Mouse (Mus musculus) gastrocnemius, adult 2 months (tissue): ENCODE measurements around the gene Rgl1. TPM values are rescaled to one million over a fixed set of nuclear protein-coding genes. Genes with fewer than 3 reads are reported as not detected.
A peak's percentile ranks its signal among the peaks of the same experiment; 100 is the strongest.

Experiments used
- DNase-seq: peaks from one replicate; pipeline ENCODE4 v3.0.0; 2022
- H3K27ac ChIP-seq: fragments of 200-600 bp; 2 replicates; pipeline ENCODE4 v1.8.1; 2022; ENCODE audit warnings: mild to moderate bottlenecking
- H3K4me3 ChIP-seq: fragments of 200-600 bp; 2 replicates; pipeline ENCODE4 v1.8.1; 2022; ENCODE audit warnings: mild to moderate bottlenecking, moderate library complexity
- CTCF ChIP-seq: fragments of 200-600 bp; IDR thresholded peaks from 2 replicates; pipeline ENCODE4 v1.8.1; 2022; ENCODE audit warnings: antibody characterized with exemption, mild to moderate bottlenecking, moderate library complexity
- intact Hi-C: fragments of 180-260 bp; cut with DNase I; formaldehyde crosslinking; loops from one replicate; pipeline ENCODE4 v1.15.1; 2025
- total RNA-seq, 2 experiments: library from RNA; stranded (reverse); gene quantifications; 2 replicates each; pipeline ENCODE4 v1.2.3; 2021

The Rgl1 gene
- total RNA-seq, 2 experiments from 2014 or later = 9.7 to 10.2 TPM

GRCm38 (mm10) chr1:152553912-152554547 is 212.1 kb downstream of the Rgl1 start:
- intact Hi-C loops = no loop called here
- no peak for DNase-seq
- H3K27ac ChIP-seq = peak overlapping the region; percentile 54
- 0 out of 2 replicates have a peak overlapping the region, but pooled peaks have one; percentile 6 for H3K4me3 ChIP-seq
- no peak for TF ChIP-seq CTCF

GRCm38 (mm10) chr1:152550973-152551372 is 215.2 kb downstream of the Rgl1 start:
- H3K4me3 ChIP-seq = no peak overlapping the region
- no peak for DNase-seq
- peak overlapping the region; percentile 20; the same call in 1 of the 2 replicates for H3K27ac ChIP-seq
- intact Hi-C loops = no loop called here
- TF ChIP-seq CTCF = no peak

GRCm38 (mm10) chr1:152550544-152550943 is 215.6 kb downstream of the Rgl1 start:
- Histone ChIP-seq H3K4me3 (no peak overlapping the region), H3K27ac (peak overlapping the region; percentile 40; the same call in 1 of the 2 replicates)
- no peak for TF ChIP-seq CTCF
- no peak for DNase-seq
- intact Hi-C loops = no loop called here

- no peak for DNase-seq
- H3K4me3 ChIP-seq = no peak overlapping the region
- TF ChIP-seq CTCF = no peak
- H3K27ac ChIP-seq = 0 out of 2 replicates have a peak overlapping the region, but pooled peaks have one; percentile 3
- intact Hi-C loops = no loop called here
Observed at GRCm38 (mm10) chr1:152549061-152549738, 217.0 kb downstream of the Rgl1 start.

GRCm38 (mm10) chr1:152543449-152544159 is 222.5 kb downstream of the Rgl1 start:
- DNase-seq = no peak
- intact Hi-C loops = no loop called here
- H3K27ac ChIP-seq = no peak overlapping the region
- no peak for TF ChIP-seq CTCF
- H3K4me3 ChIP-seq = no peak overlapping the region

GRCm38 (mm10) chr1:152542747-152543378 is 223.3 kb downstream of the Rgl1 start:
- no peak overlapping the region for H3K27ac ChIP-seq
- no peak for TF ChIP-seq CTCF
- intact Hi-C loops = no loop called here
- no peak for DNase-seq
- no peak overlapping the region for H3K4me3 ChIP-seq

- TF ChIP-seq CTCF = no peak
- no peak for DNase-seq
- intact Hi-C loops = no loop called here
- Histone ChIP-seq H3K27ac (no peak overlapping the region; the same call in 1 of the 2 replicates), H3K4me3 (no peak overlapping the region)
Observed at GRCm38 (mm10) chr1:152540304-152540887, 225.8 kb downstream of the Rgl1 start.

GRCm38 (mm10) chr1:152538817-152539216 is 227.3 kb downstream of the Rgl1 start:
- DNase-seq = no peak
- peak overlapping the region; percentile 31; the same call in 1 of the 2 replicates for H3K27ac ChIP-seq
- intact Hi-C loops = no loop called here
- no peak for TF ChIP-seq CTCF
- no peak overlapping the region for H3K4me3 ChIP-seq

GRCm38 (mm10) chr1:152537186-152537585 is 229.0 kb downstream of the Rgl1 start:
- no peak for TF ChIP-seq CTCF
- intact Hi-C loops = no loop called here
- H3K4me3 ChIP-seq = no peak overlapping the region
- no peak for DNase-seq
- no peak overlapping the region for H3K27ac ChIP-seq

GRCm38 (mm10) chr1:152536416-152537018 is 229.6 kb downstream of the Rgl1 start:
- TF ChIP-seq CTCF = no peak
- Histone ChIP-seq H3K4me3 (no peak overlapping the region), H3K27ac (peak overlapping the region; percentile 31)
- DNase-seq = peak; percentile 60
- intact Hi-C loops = no loop called here

- Histone ChIP-seq H3K4me3 (no peak overlapping the region), H3K27ac (no peak overlapping the region)
- no peak for DNase-seq
- intact Hi-C loops = no loop called here
- TF ChIP-seq CTCF = no peak
Observed at GRCm38 (mm10) chr1:152534531-152534930, 231.6 kb downstream of the Rgl1 start.

GRCm38 (mm10) chr1:152531498-152531897 is 234.7 kb downstream of the Rgl1 start:
- intact Hi-C loops = no loop called here
- DNase-seq = peak; percentile 42
- Histone ChIP-seq H3K27ac (peak overlapping the region; percentile 63), H3K4me3 (peak overlapping the region; percentile 52)
- peak; percentile 59 for TF ChIP-seq CTCF
